Mouse (Mus musculus): Measurements from ENCODE around the gene Sptb.

DNA sequence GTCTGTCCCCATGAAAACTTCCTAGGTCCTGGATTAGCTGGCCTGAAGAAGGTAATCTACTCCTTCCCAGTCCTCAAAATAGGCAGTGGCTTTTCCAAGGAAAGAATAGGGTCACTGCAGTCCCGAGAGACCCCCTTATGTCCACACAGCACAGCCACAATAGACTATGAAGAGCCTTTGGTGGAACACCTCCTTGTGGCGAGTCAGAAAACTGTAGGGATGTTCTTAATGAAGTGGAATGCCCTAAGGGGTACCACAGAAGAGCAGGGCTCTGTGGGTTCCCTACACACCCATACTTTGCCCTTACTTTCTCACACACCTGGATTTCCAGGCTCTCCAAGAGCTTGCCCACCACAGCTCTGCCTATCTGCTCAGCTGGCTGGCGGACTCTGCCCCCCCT lies 104.5 kb downstream of the Sptb start:
- TF ChIP-seq CTCF (IDR thresholded peaks at IDR 0.05; ENCODE audit: insufficient read depth, low read depth, low read length), result no peak
- TF ChIP-seq POLR2A (IDR thresholded peaks at IDR 0.05; ENCODE audit: insufficient read depth, low read depth, low read length), result no peak

Data from olfactory bulb, adult 2 months (tissue).